Mouse (Mus musculus) limb, embryonic 13.5 days (tissue): ENCODE results near the gene Bud13. TPM values are rescaled to one million over a fixed set of nuclear protein-coding genes. Genes with fewer than 3 reads are reported as not detected.

Experiments
- ATAC-seq: fragments of 200-750 bp; cut with Nextera tagmentation; 2 replicates; pipeline ENCODE4 v1.8.0; 2017; ENCODE audit warnings: low read depth, moderate number of reproducible peaks, moderate TSS enrichment; ENCODE audit not compliant: low FRiP score
- H3K27ac ChIP-seq: fragments of 300-500 bp; sonication (generic); 2 replicates; pipeline ENCODE4 v1.5.1; 2015; ENCODE audit warnings: inconsistent platforms, mild to moderate bottlenecking, moderate library complexity
- H3K27me3 ChIP-seq: fragments of 300-500 bp; sonication (generic); 2 replicates; pipeline ENCODE4 v1.6.1; 2015; ENCODE audit warnings: mild to moderate bottlenecking, inconsistent platforms
- H3K36me3 ChIP-seq: fragments of 300-500 bp; sonication (generic); 2 replicates; pipeline ENCODE4 v1.6.1; 2015; ENCODE audit warnings: inconsistent platforms, mild to moderate bottlenecking, moderate library complexity
- H3K4me1 ChIP-seq: fragments of 300-500 bp; sonication (generic); 2 replicates; pipeline ENCODE4 v1.6.1; 2015; ENCODE audit warnings: inconsistent platforms
- H3K4me2 ChIP-seq: fragments of 300-500 bp; sonication (generic); replicated peaks from 2 replicates; pipeline ENCODE4 v1.6.1; 2015; ENCODE audit warnings: inconsistent platforms, mild to moderate bottlenecking, moderate library complexity
- H3K4me3 ChIP-seq: fragments of 300-500 bp; sonication (generic); 2 replicates; pipeline ENCODE4 v1.5.1; 2015; ENCODE audit warnings: moderate library complexity, mild to moderate bottlenecking, inconsistent platforms
- H3K9ac ChIP-seq: fragments of 300-500 bp; sonication (generic); 2 replicates; pipeline ENCODE4 v1.6.1; 2015; ENCODE audit warnings: mild to moderate bottlenecking, inconsistent platforms
- H3K9me3 ChIP-seq: fragments of 300-500 bp; sonication (generic); 2 replicates; pipeline ENCODE4 v1.6.1; 2016; ENCODE audit warnings: inconsistent platforms
- WGBS: fragments of 180-500 bp; shearing (Covaris S2); methylation state at CpG from one replicate; pipeline ENCODE4 v1.1.7; 2015; 5-methylcytosine and 5-hydroxymethylcytosine counted together
- polyA plus RNA-seq: library from polyadenylated mRNA; unstranded; fragments of >200 nt; fragmentation: Nextera tagmentation; extraction: Ambion mirVana; gene quantifications from 2 replicates; pipeline ENCODE4 v1.2.1, GENCODE M21; 2015

Gene Bud13
- polyA plus RNA-seq, 1 experiment from 2014 or later, result 30.1 TPM

- H3K4me3 ChIP-seq, result no peak overlapping the region
- no peak overlapping the region for H3K27ac ChIP-seq
- H3K36me3 ChIP-seq, result no peaks in the 10 kb centered on the region
- H3K9me3 ChIP-seq, result no peaks in the 10 kb centered on the region
- no peaks in the 10 kb centered on the region for H3K27me3 ChIP-seq
- no peak overlapping the region for H3K9ac ChIP-seq
- WGBS, result 87% methylated on average over 3 of the region's 3 CpGs
- H3K4me2 ChIP-seq, result no peak overlapping the region
- ATAC-seq, result no peak
- H3K4me1 ChIP-seq, result no peaks in the 10 kb centered on the region
Observed at GRCm38 (mm10) chr9:46257546-46257945, 25.3 kb upstream of the Bud13 start.

- no peak overlapping the region for H3K27ac ChIP-seq
- H3K4me1 ChIP-seq, result no peaks in the 10 kb centered on the region
- WGBS, result 85% methylated on average over 6 of the region's 6 CpGs
- H3K36me3 ChIP-seq, result no peaks in the 10 kb centered on the region
- H3K27me3 ChIP-seq, result no peaks in the 10 kb centered on the region
- no peaks in the 10 kb centered on the region for H3K9me3 ChIP-seq
- no peak overlapping the region for H3K4me2 ChIP-seq
- no peak for ATAC-seq
- H3K4me3 ChIP-seq, result no peak overlapping the region
- H3K9ac ChIP-seq, result no peak overlapping the region
Observed at GRCm38 (mm10) chr9:46259111-46259510, 23.7 kb upstream of the Bud13 start.

- H3K4me1 ChIP-seq, result no peaks in the 10 kb centered on the region
- 88% methylated on average over 7 of the region's 7 CpGs for WGBS
Observed at GRCm38 (mm10) chr9:46261131-46261530, 21.7 kb upstream of the Bud13 start.

GRCm38 (mm10) chr9:46268343-46268873, 14.4 kb upstream of the Bud13 start, which contains the start of gene Apoa5:
Gene Apoa5 (plus strand): TSS chr9:46268633.
- WGBS, result 48% methylated on average over 7 of the region's 7 CpGs
- H3K9ac ChIP-seq, result no peak within 1 kb of the TSS
- no peak for ATAC-seq

More at GRCm38 (mm10) chr9:46261131-46261530, 21.7 kb upstream of the Bud13 start:
- H3K9ac ChIP-seq, result no peak overlapping the region
- H3K36me3 ChIP-seq, result no peaks in the 10 kb centered on the region
- H3K27ac ChIP-seq, result no peak overlapping the region
- H3K4me2 ChIP-seq, result no peak overlapping the region
- ATAC-seq, result no peak
- H3K27me3 ChIP-seq, result no peaks in the 10 kb centered on the region
- H3K4me3 ChIP-seq, result no peak overlapping the region
- H3K9me3 ChIP-seq, result no peaks in the 10 kb centered on the region

GRCm38 (mm10) chr9:46269125-46269524, 13.7 kb upstream of the Bud13 start:
- Histone ChIP-seq H3K9me3 (no peaks in the 10 kb centered on the region), H3K4me3 (no peak overlapping the region), H3K27ac (no peak overlapping the region), H3K36me3 (no peaks in the 10 kb centered on the region), H3K27me3 (peaks cover 35% of the 10 kb centered on the region), H3K4me2 (no peak overlapping the region), H3K9ac (no peak overlapping the region), H3K4me1 (peaks cover 14% of the 10 kb centered on the region)
- no peak for ATAC-seq
- WGBS, result 90% methylated on average over 5 of the region's 5 CpGs

More at GRCm38 (mm10) chr9:46268343-46268873, 14.4 kb upstream of the Bud13 start, which contains the start of gene Apoa5:
- Histone ChIP-seq H3K4me3 (no peak within 1 kb of the TSS), H3K4me1 (peaks cover 8% of the 10 kb centered on the region; the same call in 1 of the 2 replicates), H3K27me3 (peaks cover 35% of the 10 kb centered on the region), H3K27ac (no peak within 1 kb of the TSS), H3K9me3 (no peaks in the 10 kb centered on the region), H3K4me2 (no peak within 1 kb of the TSS), H3K36me3 (no peaks in the 10 kb centered on the region)

- 92% methylated on average over 4 of the region's 4 CpGs for WGBS
- Histone ChIP-seq H3K27ac (no peak overlapping the region), H3K4me2 (no peak overlapping the region), H3K27me3 (peaks cover 35% of the 10 kb centered on the region), H3K9ac (no peak overlapping the region), H3K36me3 (peaks cover 15% of the 10 kb centered on the region), H3K9me3 (no peaks in the 10 kb centered on the region), H3K4me3 (no peak overlapping the region), H3K4me1 (peaks cover 20% of the 10 kb centered on the region)
- ATAC-seq, result no peak
Observed at GRCm38 (mm10) chr9:46270782-46271181, 12.0 kb upstream of the Bud13 start.

- Histone ChIP-seq H3K36me3 (peaks cover 28% of the 10 kb centered on the region), H3K9me3 (no peaks in the 10 kb centered on the region), H3K4me3 (peak overlapping the region; percentile 87), H3K4me2 (peak overlapping the region; percentile 90), H3K4me1 (peaks cover 20% of the 10 kb centered on the region), H3K27me3 (peaks cover 35% of the 10 kb centered on the region), H3K9ac (no peak overlapping the region), H3K27ac (no peak overlapping the region)
- WGBS, result 84% methylated on average over 9 of the region's 9 CpGs
- ATAC-seq, result no peak
Observed at GRCm38 (mm10) chr9:46272070-46272469, 10.7 kb upstream of the Bud13 start.

GRCm38 (mm10) chr9:46272677-46273454, 9.9 kb upstream of the Bud13 start, which contains the start of gene Zpr1:
Gene Zpr1 (plus strand): TSS chr9:46273064.
- Histone ChIP-seq H3K9ac (peak within 1 kb of the TSS; percentile 78), H3K36me3 (peaks cover 36% of the 10 kb centered on the region), H3K4me2 (peak within 1 kb of the TSS; percentile 90), H3K4me3 (peak within 1 kb of the TSS; percentile 87), H3K27me3 (peaks cover 35% of the 10 kb centered on the region), H3K27ac (peak within 1 kb of the TSS; percentile 52; the same call in 1 of the 2 replicates), H3K9me3 (no peaks in the 10 kb centered on the region), H3K4me1 (peaks cover 20% of the 10 kb centered on the region)
- ATAC-seq, result peak; percentile 92
- 4% methylated on average over 45 of the region's 45 CpGs for WGBS

- ATAC-seq, result no peak
- H3K4me3 ChIP-seq, result peak overlapping the region; percentile 87; the same call in 1 of the 2 replicates
- H3K4me1 ChIP-seq, result peaks cover 20% of the 10 kb centered on the region
- H3K9me3 ChIP-seq, result no peaks in the 10 kb centered on the region
- 91% methylated on average over 9 of the region's 9 CpGs for WGBS
- H3K27me3 ChIP-seq, result peaks cover 22% of the 10 kb centered on the region
- H3K4me2 ChIP-seq, result peak overlapping the region; percentile 90; the same call in 1 of the 2 replicates
- no peak overlapping the region for H3K27ac ChIP-seq
- 0 out of 2 replicates have a peak overlapping the region, but pooled peaks have one; percentile 78 for H3K9ac ChIP-seq
- peaks cover 50% of the 10 kb centered on the region for H3K36me3 ChIP-seq
Observed at GRCm38 (mm10) chr9:46274494-46274893, 8.3 kb upstream of the Bud13 start.

GRCm38 (mm10) chr9:46298381-46298780, 15.6 kb downstream of the Bud13 start:
- Histone ChIP-seq H3K9ac (no peak overlapping the region), H3K4me2 (no peak overlapping the region), H3K27ac (no peak overlapping the region), H3K9me3 (no peaks in the 10 kb centered on the region), H3K36me3 (peaks cover 61% of the 10 kb centered on the region), H3K4me1 (no peaks in the 10 kb centered on the region), H3K27me3 (no peaks in the 10 kb centered on the region), H3K4me3 (no peak overlapping the region)
- ATAC-seq, result no peak
- 82% methylated on average over 4 of the region's 4 CpGs for WGBS

- Histone ChIP-seq H3K36me3 (peaks cover 28% of the 10 kb centered on the region), H3K27ac (no peak overlapping the region), H3K4me3 (no peak overlapping the region), H3K27me3 (no peaks in the 10 kb centered on the region), H3K4me1 (no peaks in the 10 kb centered on the region), H3K9ac (no peak overlapping the region), H3K9me3 (no peaks in the 10 kb centered on the region), H3K4me2 (no peak overlapping the region)
- 14% methylated on average over 2 of the region's 2 CpGs for WGBS
- ATAC-seq, result no peak
Observed at GRCm38 (mm10) chr9:46302142-46302541, 19.3 kb downstream of the Bud13 start.

GRCm38 (mm10) chr9:46309121-46309520, 26.3 kb downstream of the Bud13 start:
- Histone ChIP-seq H3K27ac (no peak overlapping the region), H3K9ac (no peak overlapping the region), H3K4me3 (no peak overlapping the region), H3K27me3 (no peaks in the 10 kb centered on the region), H3K9me3 (no peaks in the 10 kb centered on the region), H3K36me3 (no peaks in the 10 kb centered on the region), H3K4me1 (peaks cover 15% of the 10 kb centered on the region), H3K4me2 (no peak overlapping the region)
- 0 out of 2 replicates have a peak, but pooled peaks have one; percentile 28 for ATAC-seq
- 8% methylated on average over 7 of the region's 7 CpGs for WGBS
